Mouse (Mus musculus): ENCODE results near the gene Gm10591. TPM values are rescaled to one million over a fixed set of nuclear protein-coding genes. Genes with fewer than 3 reads are reported as not detected.
"Not testable (repeated sequence)": the region's sequence is repeated elsewhere in the genome, so short reads cannot be mapped to it uniquely, and the experiment has no call there.

Gm10591 gene
- not detected for total RNA-seq (2021)
- long read RNA-seq = 0 reads

DNA sequence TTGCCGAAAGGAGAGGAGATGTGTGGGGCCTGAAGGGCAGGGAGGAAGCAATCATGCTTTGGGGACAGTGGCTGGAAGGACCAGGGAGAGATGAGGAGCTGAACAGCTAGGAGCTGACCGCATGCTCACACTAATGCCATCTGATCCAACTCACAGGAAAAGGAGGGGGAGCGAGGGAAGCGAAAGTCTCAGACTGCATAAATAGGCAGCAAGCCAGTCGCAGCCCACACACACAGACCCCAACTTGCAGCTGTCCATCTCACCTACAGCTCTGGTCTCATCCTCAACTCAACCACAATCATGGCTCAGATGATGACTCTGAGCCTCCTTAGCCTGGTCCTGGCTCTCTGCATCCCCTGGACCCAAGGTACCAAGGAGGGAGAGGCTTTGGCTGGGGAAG is at the start of gene Gm10591:
Gm10591 (plus strand) TSS at position 301 of the 400 bp plus-strand sequence.
- not testable (repeated sequence) for DNase-seq (ENCODE audit: low spot score in 2 of 2)

DNA sequence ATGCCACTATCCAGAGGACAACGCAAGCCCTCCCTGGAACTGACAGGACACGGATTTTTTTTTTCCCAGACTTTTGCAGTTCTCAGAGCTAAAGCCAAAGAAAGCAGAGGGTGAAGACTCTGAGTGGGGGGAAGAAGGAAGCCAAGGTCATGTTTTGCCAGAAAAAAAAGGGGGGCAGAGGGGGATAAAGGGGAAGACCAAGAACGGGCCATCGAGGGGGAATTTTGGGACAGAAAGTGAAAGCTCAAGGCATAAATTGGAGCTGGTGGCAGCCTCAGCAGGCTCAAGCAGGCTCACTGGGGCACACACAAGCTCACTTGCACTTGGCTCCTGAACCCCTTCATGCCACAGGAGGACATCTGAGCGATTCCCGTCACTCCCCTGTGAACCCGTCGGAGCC is 17.4 kb downstream of the Gm10591 start, which contains the start of gene Gm2564:
Gm2564 (plus strand) TSS at position 301 of the 400 bp plus-strand sequence.
- not testable (repeated sequence) for DNase-seq (ENCODE audit: low spot score in 2 of 2)

- not testable (repeated sequence) for DNase-seq (ENCODE audit: low spot score in 2 of 2)
These were observed 43.0 kb downstream of the Gm10591 start, which contains the start of gene Ccl27b for GRCm38 (mm10) chr4:42654951-42655350. TSS of gene Ccl27b (plus strand) at chr4:42655251.

GRCm38 (mm10) chr4:42661793-42662192 is 49.8 kb downstream of the Gm10591 start, which contains the start of gene Il11ra2:
TSS of gene Il11ra2 (minus strand) at chr4:42661893.
- not testable (repeated sequence) for DNase-seq (ENCODE audit: low spot score in 2 of 2)

Other genes starting within 250 kb of the Gm10591 start
- not detected for gene Gm21586, start 172.8 kb upstream of the Gm10591 start, total RNA-seq (2021)
- 1 to 10 TPM; 2.3 to 2.5 TPM for gene Gm2163, start 145.4 kb upstream of the Gm10591 start, total RNA-seq (2021)
- gene Fam205a2, start 84.0 kb upstream of the Gm10591 start, total RNA-seq (2021) = not detected
- 10 to 100 TPM; 11.5 to 12.2 TPM for gene Gm2564, start 17.5 kb downstream of the Gm10591 start, total RNA-seq (2021)
- gene Ccl27b, start 43.1 kb downstream of the Gm10591 start, total RNA-seq (2021) = 1 to 10 TPM in 1 of 2 experiments, not detected in 1; 1.6 TPM
- not detected for gene Il11ra2, start 49.7 kb downstream of the Gm10591 start, total RNA-seq (2021)
- 1 to 10 TPM; 1.4 to 2.5 TPM for gene 4930578G10Rik, start 123.3 kb downstream of the Gm10591 start, total RNA-seq (2021)
- gene Ccl19, start 144.4 kb downstream of the Gm10591 start, total RNA-seq (2021) = under 1 TPM in 1 of 2 experiments, not detected in 1; 0.96 TPM
- not detected for gene Ccl21a, start 161.8 kb downstream of the Gm10591 start, total RNA-seq (2021)
- gene Fam205a1, start 241.7 kb downstream of the Gm10591 start, total RNA-seq (2021) = under 1 TPM in 1 of 2 experiments, not detected in 1; 0.22 TPM
- gene Gm12394, start 244.6 kb downstream of the Gm10591 start, total RNA-seq (2021) = 1 to 10 TPM in 1 of 2 experiments, under 1 TPM in 1; 0.91 to 1.4 TPM